Mouse (Mus musculus) kidney, adult 2 months (tissue): ENCODE measurements at regions not wholly inside any gene's neighbourhood (a gene's known extent, or its start where the extent isn't known, plus 50 kb on each side); places are given as distances from the start of the nearest gene placed in this dataset.

ENCODE experiments used
- CTCF ChIP-seq: fragments of 200-500 bp; conservative IDR thresholded peaks from 2 replicates; pipeline ENCODE4 v1.5.1; 2011; ENCODE audit warnings: low read depth, mild to moderate bottlenecking, control low read depth, low read length, moderate library complexity, mixed read lengths; ENCODE audit not compliant: insufficient read depth, insufficient read length
- POLR2A ChIP-seq: fragments of 200-500 bp; IDR thresholded peaks from one replicate; pipeline ENCODE4 v1.6.1; 2011; ENCODE audit warnings: low read depth, low read length, control low read depth

DNA sequence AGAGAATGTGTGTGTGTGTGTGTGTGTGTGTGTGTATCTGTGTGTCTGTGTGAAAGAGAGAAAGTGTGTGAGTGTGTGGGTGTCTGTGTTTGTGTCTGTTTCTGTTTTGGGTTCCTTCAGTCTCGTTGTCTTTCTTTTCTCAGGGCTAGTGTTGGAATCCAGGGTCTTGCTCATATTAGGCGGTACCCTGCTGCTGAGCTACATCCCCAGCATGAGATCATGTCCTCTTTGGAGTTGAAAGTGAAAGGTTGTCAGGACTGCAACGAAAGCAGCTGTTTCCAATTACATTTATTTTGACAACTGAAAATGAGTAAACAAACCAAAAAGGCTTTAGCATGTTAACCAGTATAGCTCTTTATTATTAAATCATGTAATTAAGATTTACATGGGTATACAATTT is 58.3 kb upstream of the Pnpt1 start:
- TF ChIP-seq CTCF, result no peak
- TF ChIP-seq POLR2A, result no peak
